Mouse (Mus musculus) megakaryocyte, embryonic 14.5 days (primary cell): Measurements from ENCODE around the gene Fgf14.

ENCODE experiments used
- FLI1 ChIP-seq: IDR thresholded peaks from 2 replicates; pipeline ENCODE4 v1.6.1; 2012; ENCODE audit warnings: low read length, inconsistent platforms, mixed read lengths
- GATA1 ChIP-seq: IDR thresholded peaks from 3 replicates; pipeline ENCODE4 v1.6.1; 2012; ENCODE audit warnings: mixed read lengths, low read length, inconsistent platforms, borderline replicate concordance

DNA sequence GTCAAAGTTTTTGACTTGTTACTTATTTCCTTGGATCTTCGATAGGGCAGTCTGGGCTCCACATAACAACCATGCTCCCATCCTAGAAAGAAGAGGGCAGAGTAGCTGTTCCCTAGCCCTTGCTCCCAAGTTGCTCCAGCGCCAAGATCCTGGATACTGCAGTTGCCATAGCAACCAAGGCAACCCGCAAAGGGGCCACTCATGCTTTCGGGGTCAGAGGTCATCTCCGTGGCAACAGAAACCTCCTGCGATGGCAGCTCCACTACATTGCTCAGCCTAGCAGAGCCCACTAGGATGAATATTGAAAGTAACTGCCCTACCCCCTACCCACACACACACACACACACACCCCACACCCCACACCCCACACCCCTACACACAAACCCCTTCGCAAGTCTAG is 7.2 kb downstream of the Fgf14 start:
- no peak for TF ChIP-seq GATA1
- TF ChIP-seq FLI1, result no peak
